Mouse (Mus musculus) activated CD4-positive, CD25-positive, alpha-beta regulatory T cell, adult 4 months (primary cell): ENCODE data around the gene Cyp2d10. TPM values are rescaled to one million over a fixed set of nuclear protein-coding genes. Genes with fewer than 3 reads are reported as not detected.

Experiments used
- ATAC-seq: one replicate; pipeline ENCODE4 v1.8.0; 2017
- polyA plus RNA-seq, 2 experiments: library from polyadenylated mRNA; unstranded; fragments of 100-300 nt; shearing (Covaris generic); gene quantifications; one replicate each; pipeline ENCODE4 v1.2.1; 2017

Gene Cyp2d10
- polyA plus RNA-seq, 2 experiments from 2014 or later: not detected

DNA sequence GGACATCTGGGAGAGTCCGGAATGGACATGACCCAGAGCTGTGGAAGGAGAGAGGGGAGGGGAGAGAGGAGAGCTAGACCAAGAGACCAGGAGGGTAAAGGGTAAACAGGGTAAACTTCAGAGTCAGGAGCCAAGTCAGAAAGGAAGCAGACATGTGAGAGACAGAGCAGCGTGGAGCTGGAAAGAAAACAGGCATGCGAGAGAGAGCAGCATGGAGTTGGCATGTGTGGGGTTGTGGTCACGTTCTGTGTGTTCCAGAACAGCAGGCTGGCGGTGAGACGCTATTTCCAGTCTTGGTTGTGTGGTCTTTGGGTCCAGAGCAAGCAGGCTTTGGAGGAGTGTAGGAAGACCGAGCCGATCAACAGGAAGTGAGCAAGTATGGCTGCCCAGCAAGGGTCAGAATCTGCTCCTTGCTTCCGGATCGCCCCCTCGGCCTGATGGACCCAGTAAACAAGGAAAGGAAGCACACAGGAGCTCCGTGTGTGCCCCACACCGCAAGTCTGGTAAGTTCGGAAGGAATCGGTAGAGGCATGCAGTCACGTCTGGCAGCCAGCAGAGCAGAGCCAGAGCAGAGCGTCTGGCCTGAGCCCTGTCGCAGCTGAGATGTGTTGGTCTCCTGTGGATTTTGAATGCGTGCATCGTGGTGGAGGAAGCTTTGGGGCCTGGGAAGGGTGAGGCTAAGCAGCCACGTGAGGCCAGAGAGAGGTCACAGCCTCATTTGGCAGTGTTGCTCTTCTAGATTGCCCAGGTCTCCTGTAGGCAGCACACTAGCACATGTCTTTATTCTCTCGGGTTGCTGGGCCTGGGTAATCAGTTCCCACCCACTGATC lies 48.3 kb downstream of the Cyp2d10 start:
- ATAC-seq: no peak

DNA sequence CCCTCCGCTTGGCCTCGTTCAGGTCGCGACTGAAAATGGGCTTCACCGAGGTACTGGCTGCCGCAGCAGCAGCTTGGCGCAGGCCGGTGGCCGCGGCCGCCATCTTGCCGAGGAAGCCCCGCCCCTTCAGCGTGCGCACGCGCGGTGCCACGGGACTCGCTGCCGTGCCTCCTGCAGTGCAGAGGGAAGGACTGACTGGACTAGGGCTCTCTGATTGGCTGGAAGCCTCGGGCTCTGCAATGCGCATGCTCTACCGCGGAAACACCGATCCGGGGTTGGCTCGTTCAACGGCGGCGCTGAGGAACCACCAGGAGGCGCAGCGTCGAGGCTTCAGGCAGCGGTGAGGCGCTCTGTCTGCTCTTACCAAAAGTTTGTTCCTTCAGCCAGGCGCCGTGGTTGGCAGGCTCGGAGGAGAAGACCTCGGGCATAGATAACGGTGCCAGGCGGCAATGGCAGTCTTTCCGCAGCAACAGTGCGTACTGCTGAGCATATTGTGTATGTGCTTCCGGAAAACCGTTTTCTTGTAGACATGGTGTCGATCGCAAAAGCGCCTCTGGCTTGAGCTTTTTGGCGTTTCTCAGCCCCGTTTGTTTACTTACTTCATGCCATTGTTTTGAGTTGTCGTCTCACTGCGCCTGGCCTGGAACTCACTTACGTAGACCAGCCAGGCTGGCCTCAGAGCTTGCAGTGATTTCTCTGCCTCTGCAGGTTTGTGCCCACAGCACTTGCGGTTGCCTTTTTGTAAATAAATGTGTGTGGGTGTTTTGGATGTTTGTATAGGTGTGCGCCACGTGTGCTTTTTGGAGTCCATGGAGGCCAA lies 52.7 kb downstream of the Cyp2d10 start, which contains the start of gene Ndufa6:
TSS of gene Ndufa6 (minus strand) at position 197 of the 820 bp plus-strand sequence.
- ATAC-seq: peak; percentile 98

DNA sequence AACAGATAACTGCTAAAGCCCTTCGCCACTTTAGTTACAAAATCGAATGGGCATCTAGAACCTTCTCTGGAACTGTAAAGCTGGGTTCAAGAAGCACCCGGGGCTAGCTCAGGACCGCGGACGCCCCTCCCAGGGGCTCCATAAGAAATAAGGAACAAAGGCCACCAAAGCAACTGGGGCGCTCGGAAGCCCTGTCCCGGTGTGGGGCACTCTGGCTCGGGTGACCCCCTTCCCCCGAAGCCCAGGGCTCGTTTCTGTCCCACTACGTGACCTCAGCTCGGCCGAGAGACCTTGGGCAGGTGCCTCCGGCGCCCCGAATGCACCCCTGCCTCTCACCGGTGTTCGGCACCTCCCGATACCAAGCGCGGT lies 53.3 kb downstream of the Cyp2d10 start:
- no peak for ATAC-seq

DNA sequence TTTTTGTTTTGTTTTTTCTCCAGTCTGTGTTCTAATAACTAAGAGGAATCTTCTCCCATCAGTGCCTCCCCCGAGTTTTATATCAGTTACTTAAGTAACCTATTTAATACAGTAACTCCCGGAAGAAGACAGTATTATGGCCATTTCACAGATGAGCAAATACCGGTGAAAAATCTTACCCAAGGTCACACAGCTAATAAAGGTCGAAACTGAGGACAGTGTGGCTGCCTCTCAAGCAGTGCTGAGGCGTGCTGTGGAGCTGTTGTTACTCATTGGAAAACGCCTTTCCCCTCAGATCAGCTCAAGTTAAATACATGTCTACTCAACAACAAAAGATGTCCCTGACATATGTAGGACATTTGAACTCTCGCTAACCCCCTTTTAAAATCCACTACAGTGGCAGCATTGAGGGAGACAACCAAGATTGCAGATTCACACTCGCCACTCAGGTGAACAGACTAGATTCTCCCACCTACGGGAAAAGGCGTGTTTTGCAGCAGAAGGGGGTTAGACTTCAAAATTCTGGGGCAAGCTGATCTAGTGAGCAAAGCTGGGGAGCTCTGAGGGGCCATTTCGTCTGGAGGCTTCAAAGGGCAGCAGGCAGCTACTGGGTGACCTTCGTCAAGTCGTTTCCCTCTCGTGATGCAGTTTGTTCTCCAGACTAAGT lies 53.8 kb downstream of the Cyp2d10 start:
- no peak for ATAC-seq

Other genes starting within 250 kb of the Cyp2d10 start
- gene Shisa8, start 194.4 kb downstream of the Cyp2d10 start, polyA plus RNA-seq: not detected
- 10 to 100 TPM in 1 of 2 experiments, 1 to 10 TPM in 1; 2.5 to 10.9 TPM for gene Tnfrsf13c, start 182.8 kb downstream of the Cyp2d10 start, polyA plus RNA-seq
- gene Cenpm, start 162.4 kb downstream of the Cyp2d10 start, polyA plus RNA-seq: 10 to 100 TPM; 21.6 to 34.7 TPM
- gene 1500009C09Rik, start 154.8 kb downstream of the Cyp2d10 start, polyA plus RNA-seq: not detected
- gene Sept3, start 132.3 kb downstream of the Cyp2d10 start, polyA plus RNA-seq: not detected
- not detected for gene Wbp2nl, start 108.2 kb downstream of the Cyp2d10 start, polyA plus RNA-seq
- 10 to 100 TPM; 44.2 to 63.7 TPM for gene Naga, start 68.3 kb downstream of the Cyp2d10 start, polyA plus RNA-seq
- 1 to 10 TPM; 5.3 to 5.8 TPM for gene Pheta2, start 68.3 kb downstream of the Cyp2d10 start, polyA plus RNA-seq
- 100 to 1,000 TPM; 132 to 140 TPM for gene Smdt1, start 68.2 kb downstream of the Cyp2d10 start, polyA plus RNA-seq
- 100 to 1,000 TPM; 486 to 595 TPM for gene Ndufa6, start 52.9 kb downstream of the Cyp2d10 start, polyA plus RNA-seq
- 1 to 10 TPM; 3.6 to 6.5 TPM for gene Cyp2d22, start 26.9 kb downstream of the Cyp2d10 start, polyA plus RNA-seq
- gene Cyp2d11, start 13.2 kb downstream of the Cyp2d10 start, polyA plus RNA-seq: not detected
- not detected for gene Cyp2d9, start 26.2 kb upstream of the Cyp2d10 start, polyA plus RNA-seq
- not detected for gene Cyp2d12, start 147.9 kb upstream of the Cyp2d10 start, polyA plus RNA-seq
- not detected for gene Cyp2d34, start 213.8 kb upstream of the Cyp2d10 start, polyA plus RNA-seq